18 mouse cellular contexts compared by ENCODE assay signal in genomic region chr17:27150871-27151270, GRCm38 (mm10). TPM values are rescaled to one million over a fixed set of nuclear protein-coding genes. Genes with fewer than 3 reads are reported as not detected.
DNase-seq lines count a peak whose midpoint lies in the region; ATAC-seq and TF ChIP-seq lines count a peak whose summit lies in the region.
"Had no signal": no experiment of that assay in that cellular context is flagged by ENCODE, and none has a peak within 500 bp of the region (broad histone marks: within the 10 kb centered on the region; RNA-seq: fewer than 3 reads in every experiment).

No protein-coding gene starts in this region.

- H3K36me3 ChIP-seq in kidney, adult 2 months (ENCODE audit: control insufficient read depth, insufficient read depth, low read length): no peaks in the 10 kb centered on the region
- H3K36me3 ChIP-seq: embryonic facial prominence, embryonic 12.5 days; forebrain, embryonic 15.5 days; midbrain, embryonic 15.5 days; stomach, embryonic 15.5 days had no signal

- H3K4me3 ChIP-seq in gastrocnemius, adult 2 months: no peak overlapping the region
- H3K4me3 ChIP-seq in kidney, adult 2 months (ENCODE audit: insufficient read depth, low read depth, low read length): no peak overlapping the region
- H3K4me3 ChIP-seq: embryonic facial prominence, embryonic 12.5 days; forebrain, embryonic 15.5 days; midbrain, embryonic 15.5 days; stomach, embryonic 15.5 days had no signal

- intact Hi-C loops in gastrocnemius, adult 2 months (cut with DNase I): no loop called here
- intact Hi-C loops in gastrocnemius, postnatal 14 days (cut with DNase I; ENCODE audit: low total_unique reads): no loop called here

- peak overlapping the region; percentile 95 for H3K27ac ChIP-seq in gastrocnemius, adult 2 months
- H3K27ac ChIP-seq in kidney, adult 2 months (ENCODE audit: insufficient read depth, low read depth, low read length): no peak overlapping the region
- H3K27ac ChIP-seq: embryonic facial prominence, embryonic 12.5 days; forebrain, embryonic 15.5 days; hindbrain, embryonic 14.5 days; kidney, postnatal 0 days; midbrain, embryonic 15.5 days; stomach, embryonic 15.5 days had no signal

- TF ChIP-seq POLR2A in kidney, adult 2 months (IDR thresholded peaks at IDR 0.05; ENCODE audit: low read depth, low read length): no peak

- no peak for TF ChIP-seq CTCF in gastrocnemius, adult 2 months (IDR thresholded peaks at IDR 0.05)
- no peak for TF ChIP-seq CTCF in kidney, adult 2 months (conservative IDR thresholded peaks at IDR 0.05; ENCODE audit: insufficient read depth, insufficient read length, low read depth, low read length)

- no peaks in the 10 kb centered on the region for H3K27me3 ChIP-seq in kidney, adult 2 months (replicated peaks; ENCODE audit: control insufficient read depth, insufficient read depth, low read length)
- H3K27me3 ChIP-seq: embryonic facial prominence, embryonic 12.5 days; forebrain, embryonic 15.5 days; midbrain, embryonic 15.5 days; stomach, embryonic 15.5 days had no signal

- 36% methylated on average over 7 of the region's 7 CpGs for WGBS in kidney, adult 2 months

- no peak for DNase-seq in gastrocnemius, adult 2 months
- no peak for DNase-seq in gastrocnemius, postnatal 10 days
- peak; percentile 38 for DNase-seq in kidney, adult 2 months
- DNase-seq in kidney, postnatal 4 days: no peak
- DNase-seq in ovary, postnatal 36 days (ENCODE audit: low spot score): peak; percentile 28
- DNase-seq in ovary, postnatal 14 days (ENCODE audit: low spot score): no peak
- no peak for DNase-seq in gastrocnemius, postnatal 14 days

- 0 out of 2 replicates have a peak, but pooled peaks cover 3% of the 10 kb centered on the region for H3K4me1 ChIP-seq in kidney, adult 2 months (ENCODE audit: control insufficient read depth, insufficient read depth, low read length)

- 0 out of 2 replicates have a peak, but pooled peaks have one; percentile 15 for ATAC-seq in monocyte, adult 5-6 weeks (replicated peaks; ENCODE audit: insufficient number of reproducible peaks, low FRiP score, low TSS enrichment, poor library complexity, severe bottlenecking)
- ATAC-seq: forebrain, embryonic 15.5 days; lung, postnatal 0 days; midbrain, embryonic 15.5 days had no signal

RNA-seq across cellular contexts. Expression of gene Ip6k3, which starts 16.7 kb away (rescaled TPM):
- 10 to 100 TPM; 30.9 to 84.2 TPM for total RNA-seq in gastrocnemius, adult 2 months (2021)
- total RNA-seq in gastrocnemius, postnatal 10 days (2021): 10 to 100 TPM; 63.5 to 81.2 TPM
- polyA plus RNA-seq in kidney, adult 2 months (2012; rRNA removed): 0.79 and 1.1 TPM in 2 replicates
- 5.4 to 8.6 TPM (median 7.0 TPM) in 3 replicates for total RNA-seq in monocyte, adult 5-6 weeks (2017)
- total RNA-seq in gastrocnemius, postnatal 14 days (2021): 100 to 1,000 TPM in 1 of 2 experiments, 10 to 100 TPM in 1; 91.4 to 128 TPM
- total RNA-seq: granulocyte monocyte progenitor cell, adult 5-6 weeks; liver, adult 2 months; megakaryocyte progenitor cell, adult 5-6 weeks had no signal
- polyA plus RNA-seq: liver, adult 2 months had no signal

RNA-seq across cellular contexts. Expression of gene Uqcc2, which starts 17.2 kb away (rescaled TPM):
- 100 to 1,000 TPM; 405 to 424 TPM for total RNA-seq in gastrocnemius, adult 2 months (2021)
- 100 to 1,000 TPM; 300 to 343 TPM for total RNA-seq in gastrocnemius, postnatal 10 days (2021)
- polyA plus RNA-seq in kidney, adult 2 months (2012; rRNA removed): 208 and 218 TPM in 2 replicates
- total RNA-seq in monocyte, adult 5-6 weeks (2017): 79.3 to 105 TPM (median 82.5 TPM) in 3 replicates
- 100 to 1,000 TPM; 342 TPM for total RNA-seq in gastrocnemius, postnatal 14 days (2021)

RNA-seq across cellular contexts. Expression of gene Lemd2, which starts 53.4 kb away (rescaled TPM):
- 10 to 100 TPM; 22.4 to 23.9 TPM for total RNA-seq in gastrocnemius, adult 2 months (2021)
- 10 to 100 TPM; 23.2 to 30.1 TPM for total RNA-seq in gastrocnemius, postnatal 10 days (2021)
- polyA plus RNA-seq in kidney, adult 2 months (2012; rRNA removed): 48.4 and 64.4 TPM in 2 replicates
- 54.3 to 81.1 TPM (median 78.5 TPM) in 3 replicates for total RNA-seq in monocyte, adult 5-6 weeks (2017)
- 10 to 100 TPM; 17.8 to 18.0 TPM for total RNA-seq in gastrocnemius, postnatal 14 days (2021)

Comparison
In these comparisons a context has a peak if more than half of its experiments do, and no peak if none do; other contexts are left out.
1. DNase-seq: peak in kidney, adult 2 months (single experiment) and ovary, postnatal 36 days (single experiment); none in gastrocnemius, adult 2 months (single experiment), gastrocnemius, postnatal 10 days (single experiment), kidney, postnatal 4 days (0 of 2), ovary, postnatal 14 days (single experiment) and gastrocnemius, postnatal 14 days (single experiment).